Mouse (Mus musculus) C2C12 (cell line): Measurements from ENCODE around the gene Sdk2.

ENCODE experiments used
- CEBPB ChIP-seq: IDR thresholded peaks from one replicate; pipeline ENCODE4 v1.6.1; 2011; ENCODE audit warnings: low read depth, mild to moderate bottlenecking, control low read depth, moderate library complexity
- CTCF ChIP-seq: IDR thresholded peaks from one replicate; pipeline ENCODE4 v1.5.1; 2011; ENCODE audit not compliant: control insufficient read depth, insufficient read depth, insufficient read length
- FOSL1 ChIP-seq: IDR thresholded peaks from one replicate; pipeline ENCODE4 v1.8.0; 2011; ENCODE audit warnings: mild to moderate bottlenecking, low read length; ENCODE audit not compliant: poor library complexity, insufficient read depth, severe bottlenecking
- USF1 ChIP-seq: IDR thresholded peaks from one replicate; pipeline ENCODE4 v1.6.1; 2011; ENCODE audit warnings: low read depth, mild to moderate bottlenecking, control low read depth, moderate library complexity

GRCm38 (mm10) chr11:113756578-113756977 is 310.3 kb downstream of the Sdk2 start:
- no peak for TF ChIP-seq CTCF
- TF ChIP-seq USF1: no peak
- TF ChIP-seq CEBPB: no peak
- TF ChIP-seq FOSL1: no peak
